Mouse (Mus musculus): ENCODE measurements around the gene Grin2d.

The Grin2d gene

GRCm38 (mm10) chr7:45897258-45897757, 19.1 kb upstream of the Grin2d start:
- DNase-seq, result peak; percentile 68 to 69

GRCm38 (mm10) chr7:45896517-45897257, 18.5 kb upstream of the Grin2d start, which contains the start of the genes Syngr4 and Tmem143:
TSS of gene Syngr4 (minus strand) at chr7:45896714.
TSS of gene Tmem143 (plus strand) at chr7:45896941.
- DNase-seq, result peak; percentile 98

- DNase-seq, result no peak
Measured at GRCm38 (mm10) chr7:45895931-45896516, 17.8 kb upstream of the Grin2d start.

DNA sequence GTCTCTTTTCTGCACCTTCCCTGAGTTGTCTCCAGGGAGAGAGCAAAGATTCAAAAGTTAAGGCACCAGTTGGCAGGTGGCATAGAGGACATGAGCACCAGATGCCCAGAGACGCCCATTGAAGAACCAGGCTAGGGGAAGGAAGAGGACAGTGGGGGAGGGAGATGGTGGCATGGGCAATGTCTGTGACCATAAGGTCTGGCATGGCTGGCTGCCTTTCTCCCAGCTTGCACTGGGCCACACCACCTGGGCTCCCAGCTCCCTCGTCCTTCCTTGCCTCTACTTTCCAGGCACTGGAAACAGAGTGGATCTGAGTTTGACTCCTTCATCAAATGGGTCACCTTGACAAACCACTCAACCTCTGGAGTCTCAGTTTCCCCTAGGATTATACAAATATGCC, 14.5 kb upstream of the Grin2d start:
- peak in 1 of 2 experiments; percentile 56 for DNase-seq

DNA sequence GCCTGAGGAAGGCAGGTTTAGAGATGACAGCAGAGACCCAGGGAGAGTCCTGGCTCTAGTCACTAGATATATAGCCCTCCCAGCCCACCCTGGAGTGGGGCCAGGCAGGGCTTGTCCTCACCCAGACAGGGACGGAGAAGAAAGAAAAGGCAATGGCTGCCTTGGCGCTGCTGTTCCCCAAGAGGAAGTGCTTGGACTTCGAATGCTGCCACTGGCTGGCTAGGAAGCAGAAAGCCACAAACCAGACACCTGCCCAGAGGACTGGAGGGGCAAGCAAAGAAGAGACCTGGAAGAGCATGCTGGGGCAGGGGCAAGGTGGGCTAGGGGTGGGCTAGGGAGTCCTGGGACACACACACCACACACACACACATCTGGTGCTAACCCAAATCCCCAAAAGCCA, 9.1 kb upstream of the Grin2d start:
- DNase-seq, result peak in 1 of 2 experiments; percentile 25

DNA sequence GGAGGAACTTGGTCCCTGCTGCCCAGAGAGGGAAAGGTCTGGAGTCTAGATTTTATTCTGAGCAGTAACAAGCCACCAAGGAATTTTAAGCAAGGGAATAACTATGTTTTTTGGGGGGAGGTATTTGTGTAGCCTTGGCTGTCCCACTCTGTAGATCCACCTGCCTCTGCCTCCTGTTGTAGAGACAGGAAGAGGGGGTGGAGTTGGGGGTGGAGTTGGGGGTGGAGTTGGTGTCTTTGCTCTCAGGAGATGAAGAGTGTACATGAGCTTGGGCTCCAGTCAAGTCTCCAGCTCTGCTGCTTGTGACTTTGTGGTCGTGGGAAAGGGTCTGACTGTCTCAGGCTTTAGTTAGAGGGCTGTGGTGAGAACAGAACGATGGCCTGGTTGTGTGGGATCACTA, 2.8 kb upstream of the Grin2d start:
- DNase-seq, result no peak

DNA sequence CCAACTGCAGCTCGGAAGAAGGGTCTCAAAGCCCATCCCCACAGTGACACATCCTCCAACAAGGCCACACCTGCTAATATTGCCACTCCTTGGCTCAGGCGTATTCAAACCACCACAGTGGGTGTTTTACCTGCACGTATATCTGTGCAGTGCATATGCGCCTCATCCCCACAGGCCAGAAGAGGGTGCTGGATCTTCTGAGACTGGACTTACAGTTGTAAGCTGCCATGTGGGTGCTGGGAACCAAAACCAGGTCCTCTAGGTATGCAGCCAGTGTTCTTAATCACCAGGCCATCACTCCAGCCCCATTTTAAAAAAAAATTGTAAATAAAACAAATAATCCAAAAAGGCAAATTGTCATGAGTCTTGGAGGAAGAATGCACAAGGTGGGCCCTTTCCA, 2.4 kb upstream of the Grin2d start:
- DNase-seq, result no peak

DNA sequence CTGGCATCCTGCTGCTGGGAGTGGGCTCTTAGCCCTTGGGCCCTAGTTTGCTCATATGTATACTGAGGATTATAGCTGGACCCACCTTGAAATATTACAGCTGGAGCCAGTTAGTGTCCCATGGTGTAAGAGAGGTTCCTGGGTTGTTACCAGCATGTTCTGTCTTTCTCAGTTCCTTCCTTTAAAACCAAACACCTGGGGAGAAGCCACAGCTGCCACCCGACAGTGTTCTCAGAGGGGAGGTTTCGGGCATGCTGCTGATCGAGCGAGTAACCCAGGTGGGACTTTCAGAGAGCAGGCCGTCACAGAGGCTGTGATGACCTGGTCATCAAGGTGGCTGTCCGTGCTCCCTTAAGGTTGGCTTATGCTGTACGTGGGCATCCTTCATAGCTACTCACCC, 1.3 kb downstream of the Grin2d start:
- DNase-seq, result no peak

- peak; percentile 69 to 72 for DNase-seq
Measured at GRCm38 (mm10) chr7:45873061-45873947, 4.9 kb downstream of the Grin2d start.

GRCm38 (mm10) chr7:45872624-45873023, 5.6 kb downstream of the Grin2d start, which contains the start of gene Kdelr1:
TSS of gene Kdelr1 (plus strand) at chr7:45872772.
- peak; percentile 94 to 96 for DNase-seq

DNA sequence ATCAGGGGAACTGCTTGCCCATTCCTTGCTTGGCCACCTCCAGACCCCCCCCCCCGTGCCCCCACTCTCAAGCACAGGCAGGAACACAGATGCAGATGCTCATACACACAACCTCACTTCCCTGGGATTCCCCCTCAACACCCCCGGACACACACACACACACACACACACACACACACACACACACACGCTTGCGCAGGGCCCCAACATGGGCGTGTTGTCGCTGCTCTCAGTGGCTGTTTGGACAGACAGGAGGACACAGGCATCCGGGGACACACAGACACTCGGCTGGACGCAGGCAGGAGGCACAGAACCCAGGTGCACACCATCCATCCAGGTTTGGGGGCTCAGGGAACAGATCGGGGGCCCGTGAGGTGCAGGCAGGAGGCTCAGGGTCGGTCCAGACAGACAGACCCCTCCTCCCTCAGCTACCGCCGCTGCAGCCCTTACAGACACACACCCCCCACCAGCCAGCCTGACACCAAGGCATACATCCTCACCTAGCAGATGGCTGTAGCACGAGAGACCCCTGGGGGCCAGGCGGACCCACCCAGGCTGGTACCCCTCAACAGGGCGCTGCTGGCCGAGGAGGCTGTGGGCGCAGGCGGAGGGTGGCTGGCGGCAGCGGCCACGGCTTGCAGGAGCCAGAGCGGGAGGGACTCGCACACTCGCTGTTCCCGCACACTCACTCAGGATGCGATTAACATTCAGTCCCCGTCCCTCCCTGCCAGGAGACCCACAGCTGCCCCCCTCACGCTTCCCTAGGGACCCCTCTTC, 7.7 kb downstream of the Grin2d start:
- peak; percentile 37 to 46 for DNase-seq

GRCm38 (mm10) chr7:45869787-45870186, 8.4 kb downstream of the Grin2d start:
- peak in 1 of 2 experiments; percentile 40 for DNase-seq

- DNase-seq, result peak in 1 of 2 experiments; percentile 36
Measured at GRCm38 (mm10) chr7:45869107-45869670, 9.0 kb downstream of the Grin2d start.

GRCm38 (mm10) chr7:45867871-45868270, 10.3 kb downstream of the Grin2d start:
- DNase-seq, result peak in 1 of 2 experiments; percentile 35

DNA sequence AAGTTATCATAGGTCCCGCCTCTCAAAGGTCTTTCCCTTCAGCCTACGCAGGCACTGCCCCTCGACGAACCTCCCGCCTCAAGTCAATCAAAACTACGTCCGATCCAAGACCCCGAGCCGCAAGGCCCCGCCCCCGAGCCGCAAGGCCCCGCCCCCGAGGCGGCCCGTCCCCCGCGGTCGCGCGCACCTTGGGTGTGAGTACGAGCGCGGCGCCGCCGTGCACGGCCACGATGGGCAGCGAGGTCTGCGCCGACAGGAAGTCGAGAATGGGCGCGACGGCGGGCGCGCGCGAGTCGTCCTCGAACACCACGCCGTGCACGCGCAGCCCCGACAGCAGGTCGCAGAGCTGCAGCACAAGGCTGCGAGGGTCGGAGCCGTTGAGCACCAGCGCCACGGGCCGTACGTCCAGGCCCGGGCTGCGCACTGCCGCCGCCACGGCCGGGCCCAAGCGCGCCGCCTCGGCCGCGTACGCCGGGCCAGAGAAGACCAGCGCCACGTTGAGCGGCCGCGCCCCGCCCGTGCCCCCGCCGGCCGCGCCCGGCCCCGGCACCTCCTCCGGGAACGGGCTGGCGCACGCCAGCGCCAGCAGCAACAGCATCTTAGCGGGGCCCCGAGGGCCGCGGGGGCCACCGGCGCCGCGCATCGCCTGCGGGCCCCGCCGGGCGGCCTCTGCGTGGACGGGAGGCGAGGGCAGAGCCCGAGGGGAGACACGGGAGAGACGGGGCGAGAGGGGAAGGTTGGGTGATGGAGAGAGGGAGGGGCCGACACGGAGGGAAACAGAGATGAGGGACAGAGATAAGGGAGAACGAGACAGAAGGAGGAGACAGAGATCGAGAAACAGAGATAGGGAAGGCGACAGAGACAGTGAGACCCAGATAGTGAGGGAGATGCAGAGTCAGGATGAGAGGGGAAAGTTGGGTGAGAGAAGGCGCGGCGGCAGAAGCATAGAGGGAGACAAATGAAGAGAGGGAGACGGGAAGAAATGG, 12.0 kb downstream of the Grin2d start:
- peak; percentile 85 to 92 for DNase-seq

DNA sequence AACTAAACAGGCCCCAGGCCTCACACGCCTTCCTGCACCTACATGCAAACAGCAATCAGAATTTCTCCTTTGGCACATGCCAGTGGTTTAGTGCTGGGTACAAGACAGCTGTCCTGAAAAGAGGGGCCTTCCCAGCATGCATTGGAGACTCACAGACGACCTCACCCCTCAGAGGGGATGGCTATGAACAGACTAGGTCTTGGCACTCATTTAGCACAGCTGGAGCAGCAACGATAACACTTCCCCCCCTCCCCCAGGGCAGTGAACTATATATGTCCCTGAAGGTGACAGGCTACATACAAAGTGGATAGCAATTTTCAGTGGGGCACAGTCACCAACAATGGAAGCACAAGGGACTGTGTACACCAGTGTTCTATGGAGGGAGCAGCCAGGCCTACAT, 13.7 kb downstream of the Grin2d start:
- no peak for DNase-seq

DNA sequence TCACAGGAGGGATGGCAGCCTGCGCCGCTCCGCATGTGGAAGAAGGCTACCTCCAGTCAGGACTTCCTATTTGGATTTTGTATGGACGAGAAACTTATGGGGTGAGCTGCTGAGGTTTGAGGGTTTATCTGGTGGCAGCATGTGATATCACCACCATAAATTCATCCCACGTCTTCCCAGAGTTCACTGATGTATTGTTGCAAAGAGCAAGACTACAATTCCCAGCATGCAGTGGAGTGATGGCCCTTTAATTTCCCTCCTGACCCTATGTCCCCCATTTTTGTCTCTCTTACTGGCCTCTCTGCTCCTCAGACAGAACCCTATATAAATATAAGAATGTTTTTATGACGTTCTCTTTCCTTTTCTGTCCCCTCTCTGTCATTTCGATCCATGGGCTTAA, 15.4 kb downstream of the Grin2d start:
- no peak for DNase-seq

DNA sequence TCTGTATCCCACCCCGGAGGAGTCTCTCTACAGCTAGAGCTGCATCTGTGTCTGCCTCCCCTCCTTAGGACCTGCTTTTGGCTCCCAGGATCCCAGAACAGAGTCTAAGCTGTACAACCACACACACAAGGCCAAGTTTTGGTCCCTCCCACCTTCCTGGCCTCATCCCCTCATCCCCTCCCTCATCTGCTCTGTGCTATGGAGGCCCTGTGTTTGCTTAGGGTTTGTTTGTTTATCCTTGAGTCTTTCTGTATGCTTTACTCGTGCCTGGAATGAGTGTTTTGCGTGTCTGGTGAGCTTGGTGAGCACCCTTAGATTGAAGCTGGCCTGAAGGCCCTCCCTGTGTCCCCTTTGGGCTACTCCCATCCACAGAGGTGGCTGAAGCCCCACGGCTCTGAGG, 19.2 kb downstream of the Grin2d start:
- DNase-seq, result no peak

DNA sequence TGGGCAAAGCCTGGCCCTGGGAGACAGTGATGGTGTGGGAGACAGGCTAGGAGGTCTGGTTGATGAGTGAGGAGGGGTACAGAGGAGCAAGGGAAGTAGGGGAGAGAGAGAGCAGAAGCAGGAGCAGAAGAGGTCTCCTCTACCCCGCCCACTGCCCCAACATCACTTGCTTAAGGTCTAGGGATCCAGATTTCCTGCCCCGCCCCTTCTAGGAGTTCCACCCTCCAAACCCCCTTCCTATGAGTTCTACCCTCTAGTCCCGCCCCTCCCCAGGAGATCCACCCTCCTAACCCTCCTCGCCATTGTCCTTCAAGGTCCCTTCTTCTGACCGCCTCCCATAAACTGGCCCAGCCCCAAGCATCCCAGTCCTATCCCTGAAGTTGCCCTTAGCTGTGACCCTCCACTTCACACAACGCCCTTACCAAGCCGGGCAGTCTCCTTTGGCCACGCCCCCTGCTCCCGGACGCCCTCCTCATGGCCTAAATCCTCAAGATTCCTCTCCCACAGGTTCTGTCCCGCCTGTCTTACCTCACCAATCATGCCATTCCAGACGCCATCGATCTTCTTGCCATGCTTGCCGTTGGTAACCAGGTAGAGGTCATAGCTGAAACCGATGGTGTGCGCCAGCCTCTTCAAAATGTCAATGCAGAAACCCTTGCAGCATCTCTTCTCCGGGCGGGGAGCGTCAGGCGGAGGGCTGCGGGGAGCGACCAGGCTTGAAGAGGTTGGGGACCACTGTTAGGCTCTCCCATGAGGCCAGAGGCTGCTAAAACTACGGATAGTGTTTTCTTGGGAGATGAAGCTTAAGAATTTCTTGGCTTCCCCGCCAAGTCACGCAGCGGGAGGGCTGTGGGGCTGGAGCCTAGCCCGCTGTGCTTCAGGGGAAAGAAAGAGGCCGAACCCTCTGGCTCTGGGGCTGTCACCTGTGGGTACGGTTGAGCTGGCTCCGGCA, 21.0 kb downstream of the Grin2d start:
- DNase-seq, result peak; percentile 56 to 66
